11 mouse cellular contexts compared by ENCODE assay signal in genomic region chr6:144903156-144903555, GRCm38 (mm10).
DNase-seq lines count a peak whose midpoint lies in the region; ATAC-seq lines count a peak whose summit lies in the region.
"Had no signal": no experiment of that assay in that cellular context is flagged by ENCODE, and none has a peak within 500 bp of the region (broad histone marks: within the 10 kb centered on the region; RNA-seq: fewer than 3 reads in every experiment).

No protein-coding gene starts in this region.

- H3K36me3 ChIP-seq in forebrain, embryonic 10.5 days (replicated peaks): no peaks in the 10 kb centered on the region
- no peaks in the 10 kb centered on the region for H3K36me3 ChIP-seq in forebrain, embryonic 16.5 days (ENCODE audit: control insufficient read depth, insufficient read depth)
- H3K36me3 ChIP-seq in kidney, embryonic 14.5 days (ENCODE audit: control insufficient read depth, insufficient read depth, low read length): no peaks in the 10 kb centered on the region
- H3K36me3 ChIP-seq: hindbrain, embryonic 12.5 days had no signal

- no peak overlapping the region for H3K4me3 ChIP-seq in forebrain, embryonic 10.5 days
- no peak overlapping the region for H3K4me3 ChIP-seq in forebrain, embryonic 16.5 days (replicated peaks; ENCODE audit: low read length)
- no peak overlapping the region for H3K4me3 ChIP-seq in kidney, embryonic 14.5 days (ENCODE audit: low read length)
- H3K4me3 ChIP-seq: hindbrain, embryonic 12.5 days had no signal

- no peak overlapping the region for H3K9ac ChIP-seq in forebrain, embryonic 16.5 days (replicated peaks; ENCODE audit: low read depth, low read length)
- no peak overlapping the region for H3K9ac ChIP-seq in kidney, embryonic 14.5 days (ENCODE audit: low read depth, low read length)
- H3K9ac ChIP-seq: hindbrain, embryonic 12.5 days had no signal

- no peak overlapping the region for H3K4me2 ChIP-seq in forebrain, embryonic 16.5 days (ENCODE audit: low read length)
- no peak overlapping the region for H3K4me2 ChIP-seq in kidney, embryonic 14.5 days (replicated peaks; ENCODE audit: low read depth, low read length)
- H3K4me2 ChIP-seq: hindbrain, embryonic 12.5 days had no signal

- H3K4me1 ChIP-seq in forebrain, embryonic 10.5 days: peaks cover 18% of the 10 kb centered on the region
- H3K4me1 ChIP-seq in forebrain, embryonic 16.5 days (replicated peaks; ENCODE audit: control insufficient read depth, insufficient read depth, low read length): no peaks in the 10 kb centered on the region
- H3K4me1 ChIP-seq in kidney, embryonic 14.5 days (ENCODE audit: control insufficient read depth, insufficient read depth, low read length): peaks cover 5% of the 10 kb centered on the region; the same call in 1 of the 2 replicates

- H3K9me3 ChIP-seq in forebrain, embryonic 10.5 days: no peaks in the 10 kb centered on the region
- H3K9me3 ChIP-seq in forebrain, embryonic 16.5 days (ENCODE audit: control insufficient read depth, low read length): no peaks in the 10 kb centered on the region
- H3K9me3 ChIP-seq in kidney, embryonic 14.5 days (ENCODE audit: control insufficient read depth, low read length): no peaks in the 10 kb centered on the region
- H3K9me3 ChIP-seq: hindbrain, embryonic 12.5 days had no signal

- ATAC-seq in forebrain, embryonic 16.5 days: no peak
- peak; percentile 42 to 50 for ATAC-seq in hematopoietic stem cell, adult 5-6 weeks (replicated peaks in 1 of 2; ENCODE audit: insufficient read depth in 1 of 2, low FRiP score in 2 of 2, low TSS enrichment in 1 of 2, low read depth in 1 of 2, poor library complexity in 2 of 2, severe bottlenecking in 2 of 2)
- no peak for ATAC-seq in kidney, embryonic 14.5 days (ENCODE audit: low FRiP score, low TSS enrichment)

- 67% methylated on average over 10 of the region's 10 CpGs for WGBS in forebrain, embryonic 10.5 days
- WGBS in forebrain, embryonic 16.5 days: 66% methylated on average over 10 of the region's 10 CpGs
- 38% methylated on average over 10 of the region's 10 CpGs for WGBS in kidney, embryonic 14.5 days

- H3K27me3 ChIP-seq in forebrain, embryonic 10.5 days (ENCODE audit: poor library complexity, severe bottlenecking): peaks cover 9% of the 10 kb centered on the region; the same call in 1 of the 2 replicates
- no peaks in the 10 kb centered on the region for H3K27me3 ChIP-seq in forebrain, embryonic 16.5 days (replicated peaks; ENCODE audit: control insufficient read depth, insufficient read depth, low read length)
- H3K27me3 ChIP-seq in kidney, embryonic 14.5 days (ENCODE audit: control insufficient read depth, insufficient read depth, low read length): no peaks in the 10 kb centered on the region
- H3K27me3 ChIP-seq: hindbrain, embryonic 12.5 days had no signal

- peak overlapping the region; percentile 2; the same call in 1 of the 2 replicates for H3K27ac ChIP-seq in forebrain, embryonic 10.5 days
- no peak overlapping the region for H3K27ac ChIP-seq in forebrain, embryonic 16.5 days (ENCODE audit: low read length)
- H3K27ac ChIP-seq in kidney, embryonic 14.5 days (ENCODE audit: low read depth, low read length): no peak overlapping the region
- H3K27ac ChIP-seq: hindbrain, embryonic 12.5 days had no signal

- no peak for DNase-seq in forebrain, embryonic 10.5 days (ENCODE audit: extremely low spot score, low spot score)
- peak; percentile 24 for DNase-seq in 416B (ENCODE audit: low read depth)
- peak; percentile 20 to 46 for DNase-seq in spleen, postnatal 10 days (ENCODE audit: low spot score in 2 of 2)
- no peak for DNase-seq in cerebellum, postnatal 10 days
- no peak for DNase-seq in embryo, embryonic 10 days (ENCODE audit: low spot score)
- DNase-seq: embryo, embryonic 11 days; right cerebral cortex, postnatal 14 days had no signal

Comparison
In these comparisons a context has a peak if more than half of its experiments do, and no peak if none do; other contexts are left out.
1. DNase-seq: peak in 416B (single experiment) and spleen, postnatal 10 days (2 of 2); none in forebrain, embryonic 10.5 days (single experiment), cerebellum, postnatal 10 days (0 of 2) and embryo, embryonic 10 days (single experiment).
2. ATAC-seq: peak in hematopoietic stem cell, adult 5-6 weeks (2 of 2); none in forebrain, embryonic 16.5 days (single experiment) and kidney, embryonic 14.5 days (single experiment).